ENCODE assay signal across 26 mouse cellular contexts in the genomic region with DNA sequence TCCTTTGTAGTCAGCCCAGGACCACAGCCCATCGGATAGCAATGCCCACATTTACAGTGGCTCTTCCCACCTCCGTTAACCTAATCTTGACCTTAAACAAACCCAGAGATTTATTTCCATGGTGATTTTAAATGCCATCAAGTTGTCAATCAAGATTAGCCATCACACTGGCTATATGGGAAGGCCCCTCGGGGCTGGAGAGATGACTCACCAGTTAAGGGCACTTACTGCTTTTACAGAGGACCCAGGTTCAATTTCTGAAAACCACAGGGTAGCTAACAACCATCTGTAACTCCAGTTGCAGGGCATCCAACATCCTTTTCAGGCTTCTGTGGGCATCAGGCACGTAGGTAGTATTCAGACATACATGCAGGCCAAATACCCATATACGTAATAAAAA. TPM values are rescaled to one million over a fixed set of nuclear protein-coding genes. Genes with fewer than 3 reads are reported as not detected.
"Had no signal": no experiment of that assay in that cellular context is flagged by ENCODE, and none has a peak within 500 bp of the region (broad histone marks: within the 10 kb centered on the region; RNA-seq: fewer than 3 reads in every experiment).

No protein-coding gene starts in this region.

- H3K27me3 ChIP-seq: hindbrain, embryonic 12.5 days; intestine, embryonic 15.5 days; kidney, embryonic 15.5 days; limb, embryonic 13.5 days; limb, embryonic 15.5 days had no signal

- H3K9ac ChIP-seq: hindbrain, embryonic 12.5 days; hindbrain, embryonic 14.5 days; intestine, embryonic 15.5 days; kidney, embryonic 15.5 days; limb, embryonic 13.5 days; limb, embryonic 15.5 days had no signal

- H3K27ac ChIP-seq: hindbrain, embryonic 10.5 days; hindbrain, embryonic 12.5 days; hindbrain, embryonic 14.5 days; intestine, embryonic 15.5 days; kidney, postnatal 0 days; limb, embryonic 13.5 days; limb, embryonic 15.5 days had no signal

- H3K4me1 ChIP-seq: hindbrain, embryonic 12.5 days had no signal

- H3K4me3 ChIP-seq: gastrocnemius, adult 2 months; hindbrain, embryonic 10.5 days; hindbrain, embryonic 12.5 days; intestine, embryonic 15.5 days; kidney, embryonic 15.5 days; limb, embryonic 13.5 days; limb, embryonic 15.5 days had no signal

- ATAC-seq: hindbrain, embryonic 16.5 days; inflammation-experienced regulatory T-cells, adult 6 months; intestine, embryonic 15.5 days; intestine, postnatal 0 days had no signal

- H3K4me2 ChIP-seq: heart, embryonic 11.5 days; hindbrain, embryonic 12.5 days; hindbrain, embryonic 14.5 days; intestine, embryonic 15.5 days; kidney, embryonic 15.5 days; limb, embryonic 13.5 days; limb, embryonic 15.5 days had no signal

- H3K9me3 ChIP-seq: hindbrain, embryonic 12.5 days; intestine, embryonic 15.5 days; kidney, embryonic 15.5 days; limb, embryonic 15.5 days had no signal

- H3K36me3 ChIP-seq: hindbrain, embryonic 10.5 days; hindbrain, embryonic 12.5 days; intestine, embryonic 15.5 days; kidney, embryonic 15.5 days; limb, embryonic 13.5 days; limb, embryonic 15.5 days had no signal

- DNase-seq: gastrocnemius, adult 2 months; gastrocnemius, postnatal 10 days; gastrocnemius, postnatal 25 days; heart, adult 18-20 months; heart, postnatal 10 days; heart, postnatal 4 days; kidney, adult 2 months; kidney, adult 9 months; kidney, postnatal 14 days; kidney, postnatal 36 days; layer of hippocampus, adult 9-11 months; layer of hippocampus, postnatal 36 days; left cerebral cortex, postnatal 4 days had no signal

RNA-seq across cellular contexts. Expression of gene Syt17, which starts 28.4 kb away (rescaled TPM):
- polyA plus RNA-seq: liver, adult 2 months had no signal
